In genomic region chr11:118236520-118237190, GRCm38 (mm10) we compare ENCODE assay signal across 8 mouse cellular contexts. TPM values are rescaled to one million over a fixed set of nuclear protein-coding genes. Genes with fewer than 3 reads are reported as not detected.
DNase-seq lines count a peak whose midpoint lies in the region; ATAC-seq and TF ChIP-seq lines count a peak whose summit lies in the region.

No protein-coding gene starts in this region.

- no peak overlapping the region for H3ac ChIP-seq in myocyte (ENCODE audit: control insufficient read depth, insufficient read length)

- no peak overlapping the region for H3K4me3 ChIP-seq in lung, embryonic 14.5 days (ENCODE audit: low read depth, low read length)
- no peak overlapping the region for H3K4me3 ChIP-seq in kidney, postnatal 0 days (replicated peaks; ENCODE audit: low read depth, low read length)
- no peak overlapping the region for H3K4me3 ChIP-seq in myocyte
- no peak overlapping the region for H3K4me3 ChIP-seq in forebrain, embryonic 11.5 days (ENCODE audit: low read depth, low read length)
- no peak overlapping the region for H3K4me3 ChIP-seq in midbrain, embryonic 13.5 days (replicated peaks)

- WGBS in lung, embryonic 14.5 days = 53% methylated on average over 6 of the region's 6 CpGs
- WGBS in kidney, postnatal 0 days = 37% methylated on average over 6 of the region's 6 CpGs
- 80% methylated on average over 6 of the region's 6 CpGs for WGBS in forebrain, embryonic 11.5 days
- 79% methylated on average over 6 of the region's 6 CpGs for WGBS in midbrain, embryonic 13.5 days

- TF ChIP-seq POLR2A in myocyte (IDR thresholded peaks at IDR 0.05; ENCODE audit: insufficient read length, low read depth) = no peak

- H3K4me2 ChIP-seq in lung, embryonic 14.5 days = no peak overlapping the region
- H3K4me2 ChIP-seq in kidney, postnatal 0 days (ENCODE audit: low read length) = no peak overlapping the region
- H3K4me2 ChIP-seq in myocyte (ENCODE audit: low read depth) = peak overlapping the region; percentile 18
- H3K4me2 ChIP-seq in forebrain, embryonic 11.5 days (ENCODE audit: low read depth, low read length, severe bottlenecking) = no peak overlapping the region
- no peak overlapping the region for H3K4me2 ChIP-seq in midbrain, embryonic 13.5 days (replicated peaks)

- no peak for ATAC-seq in lung, embryonic 14.5 days (ENCODE audit: insufficient read depth)
- ATAC-seq in kidney, postnatal 0 days (replicated peaks; ENCODE audit: low FRiP score, low read depth) = no peak
- no peak for ATAC-seq in forebrain, embryonic 11.5 days (replicated peaks; ENCODE audit: low FRiP score)
- no peak for ATAC-seq in midbrain, embryonic 13.5 days

- H3K9me3 ChIP-seq in lung, embryonic 14.5 days (ENCODE audit: low read depth, low read length) = no peaks in the 10 kb centered on the region
- H3K9me3 ChIP-seq in kidney, postnatal 0 days (replicated peaks; ENCODE audit: low read length) = no peaks in the 10 kb centered on the region
- H3K9me3 ChIP-seq in forebrain, embryonic 11.5 days (ENCODE audit: control insufficient read depth, low read length) = no peaks in the 10 kb centered on the region
- no peaks in the 10 kb centered on the region for H3K9me3 ChIP-seq in midbrain, embryonic 13.5 days

- H3K36me3 ChIP-seq in lung, embryonic 14.5 days (ENCODE audit: insufficient read depth) = no peaks in the 10 kb centered on the region
- no peaks in the 10 kb centered on the region for H3K36me3 ChIP-seq in kidney, postnatal 0 days (ENCODE audit: insufficient read depth, low read length)
- H3K36me3 ChIP-seq in myocyte (ENCODE audit: control insufficient read depth, insufficient read depth) = no peaks in the 10 kb centered on the region
- H3K36me3 ChIP-seq in forebrain, embryonic 11.5 days (ENCODE audit: control insufficient read depth, insufficient read depth, low read length) = no peaks in the 10 kb centered on the region
- no peaks in the 10 kb centered on the region for H3K36me3 ChIP-seq in midbrain, embryonic 13.5 days

- no peak for DNase-seq in lung, embryonic 14.5 days
- no peak for DNase-seq in lung, adult 18-20 months
- DNase-seq in embryo, embryonic 10.5 days (ENCODE audit: low spot score) = peak; percentile 40
- peak; percentile 76 for DNase-seq in kidney, postnatal 0 days (ENCODE audit: low spot score)
- DNase-seq in cerebellum, postnatal 25 days = no peak
- DNase-seq in forebrain, embryonic 11.5 days (ENCODE audit: low spot score) = no peak

- peak overlapping the region; percentile 50; the same call in 1 of the 2 replicates for H3K27ac ChIP-seq in lung, embryonic 14.5 days (ENCODE audit: low read depth)
- peak overlapping the region; percentile 73 for H3K27ac ChIP-seq in kidney, postnatal 0 days
- H3K27ac ChIP-seq in forebrain, embryonic 11.5 days (ENCODE audit: low read depth, low read length) = no peak overlapping the region
- no peak overlapping the region for H3K27ac ChIP-seq in midbrain, embryonic 13.5 days

- TF ChIP-seq CTCF in lung, embryonic 14.5 days (IDR thresholded peaks at IDR 0.05; ENCODE audit: low read depth) = no peak
- TF ChIP-seq CTCF in kidney, postnatal 0 days (IDR thresholded peaks at IDR 0.05; ENCODE audit: low read depth) = peak; percentile 30; the same call in 1 of the 2 replicates

- peaks cover 15% of the 10 kb centered on the region for H3K4me1 ChIP-seq in lung, embryonic 14.5 days (ENCODE audit: insufficient read depth)
- peaks cover 47% of the 10 kb centered on the region for H3K4me1 ChIP-seq in kidney, postnatal 0 days (replicated peaks; ENCODE audit: insufficient read depth, low read length)
- peaks cover 8% of the 10 kb centered on the region for H3K4me1 ChIP-seq in forebrain, embryonic 11.5 days (replicated peaks; ENCODE audit: control insufficient read depth, insufficient read depth, low read length)
- H3K4me1 ChIP-seq in midbrain, embryonic 13.5 days (replicated peaks) = peaks cover 21% of the 10 kb centered on the region

- peaks cover 49% of the 10 kb centered on the region for H3K79me2 ChIP-seq in myocyte (ENCODE audit: control insufficient read depth, insufficient read depth)

- no peaks in the 10 kb centered on the region for H3K27me3 ChIP-seq in lung, embryonic 14.5 days (ENCODE audit: insufficient read depth, low read length)
- H3K27me3 ChIP-seq in kidney, postnatal 0 days (ENCODE audit: insufficient read depth, low read length) = no peaks in the 10 kb centered on the region
- no peaks in the 10 kb centered on the region for H3K27me3 ChIP-seq in myocyte (ENCODE audit: control insufficient read depth, insufficient read depth, insufficient read length)
- H3K27me3 ChIP-seq in forebrain, embryonic 11.5 days (ENCODE audit: control insufficient read depth, insufficient read depth, low read length) = no peaks in the 10 kb centered on the region
- H3K27me3 ChIP-seq in midbrain, embryonic 13.5 days = no peaks in the 10 kb centered on the region

- H3K9ac ChIP-seq in lung, embryonic 14.5 days = no peak overlapping the region
- H3K9ac ChIP-seq in kidney, postnatal 0 days (ENCODE audit: low read depth, low read length) = no peak overlapping the region
- H3K9ac ChIP-seq in forebrain, embryonic 11.5 days (ENCODE audit: low read length) = no peak overlapping the region
- no peak overlapping the region for H3K9ac ChIP-seq in midbrain, embryonic 13.5 days (replicated peaks)

TF ChIP-seq in myocyte, 11 proteins besides CTCF, POLR2A, EP300 and RAD21:
- TF ChIP-seq CEBPB (IDR thresholded peaks at IDR 0.05; ENCODE audit: insufficient read depth, poor library complexity, severe bottlenecking) = no peak
- TF ChIP-seq MYOD1 (IDR thresholded peaks at IDR 0.05; ENCODE audit: control insufficient read depth in 1 of 3, insufficient read length in 2 of 3, low read depth in 2 of 3) = peak in 1 of 3 experiments; percentile 16
- peak in 1 of 3 experiments; percentile 2 for TF ChIP-seq MYOG (IDR thresholded peaks at IDR 0.05; ENCODE audit: control insufficient read depth in 1 of 3, insufficient read depth in 1 of 3, insufficient read length in 2 of 3, low read depth in 2 of 3)

RNA-seq across cellular contexts. Expression of gene Cyth1, which starts 11.7 kb away (rescaled TPM):
- polyA plus RNA-seq in lung, embryonic 14.5 days (2014; fragmentation: Nextera tagmentation; extraction: Ambion mirVana) = 10.5 and 11.5 TPM in 2 replicates
- polyA plus RNA-seq in kidney, postnatal 0 days (2015; fragmentation: Nextera tagmentation; extraction: Ambion mirVana) = 16.7 and 17.3 TPM in 2 replicates
- polyA plus RNA-seq in myocyte (2012; fragmentation: generic; extraction: Trizol) = 16.1 TPM
- polyA plus RNA-seq in forebrain, embryonic 11.5 days (2014; fragmentation: Nextera tagmentation; extraction: Ambion mirVana) = 11.5 and 12.1 TPM in 2 replicates
- polyA plus RNA-seq in midbrain, embryonic 13.5 days (2015; fragmentation: Nextera tagmentation; extraction: Ambion mirVana) = 22.3 and 30.7 TPM in 2 replicates

RNA-seq across cellular contexts. Expression of gene Usp36, which starts 53.4 kb away (rescaled TPM):
- polyA plus RNA-seq in lung, embryonic 14.5 days (2014; fragmentation: Nextera tagmentation; extraction: Ambion mirVana) = 18.7 and 19.9 TPM in 2 replicates
- polyA plus RNA-seq in kidney, postnatal 0 days (2015; fragmentation: Nextera tagmentation; extraction: Ambion mirVana) = 10.9 and 11.9 TPM in 2 replicates
- polyA plus RNA-seq in myocyte (2012; fragmentation: generic; extraction: Trizol) = 19.5 TPM
- polyA plus RNA-seq in forebrain, embryonic 11.5 days (2014; fragmentation: Nextera tagmentation; extraction: Ambion mirVana) = 16.7 and 17.3 TPM in 2 replicates
- polyA plus RNA-seq in midbrain, embryonic 13.5 days (2015; fragmentation: Nextera tagmentation; extraction: Ambion mirVana) = 16.3 and 16.8 TPM in 2 replicates

Comparison
In these comparisons a context has a peak if more than half of its experiments do, and no peak if none do; other contexts are left out.
1. DNase-seq: peak in embryo, embryonic 10.5 days (single experiment) and kidney, postnatal 0 days (single experiment); none in lung, embryonic 14.5 days (single experiment), lung, adult 18-20 months (0 of 2), cerebellum, postnatal 25 days (0 of 2) and forebrain, embryonic 11.5 days (single experiment).
2. H3K27ac ChIP-seq: peak in lung, embryonic 14.5 days (single experiment) and kidney, postnatal 0 days (single experiment); none in forebrain, embryonic 11.5 days (single experiment) and midbrain, embryonic 13.5 days (single experiment).